Mouse (Mus musculus) cerebellum, adult 2 months (tissue): ENCODE results near the gene Tmem185b. TPM values are rescaled to one million over a fixed set of nuclear protein-coding genes. Genes with fewer than 3 reads are reported as not detected.

ENCODE experiments used
- DNase-seq, 2 experiments: peaks; one replicate each; pipeline ENCODE4 v3.0.0; 2021
- H3K27ac ChIP-seq: fragments of 200-500 bp; 2 replicates; pipeline ENCODE4 v1.5.1; 2012; ENCODE audit warnings: low read length, control low read depth, inconsistent platforms; ENCODE audit not compliant: insufficient read depth
- H3K27me3 ChIP-seq: fragments of 200-500 bp; 2 replicates; pipeline ENCODE4 v1.6.1; 2012; ENCODE audit warnings: inconsistent platforms, mild to moderate bottlenecking, low read length, moderate library complexity; ENCODE audit not compliant: control insufficient read depth, insufficient read depth
- H3K4me1 ChIP-seq: fragments of 200-500 bp; 2 replicates; pipeline ENCODE4 v1.6.1; 2011; ENCODE audit warnings: low read length; ENCODE audit not compliant: control insufficient read depth, insufficient read depth
- H3K4me3 ChIP-seq: fragments of 200-500 bp; replicated peaks from 2 replicates; pipeline ENCODE3; 2011; ENCODE audit warnings: mild to moderate bottlenecking, low read depth, low read length, control low read depth; ENCODE audit not compliant: insufficient read depth
- CTCF ChIP-seq: fragments of 200-500 bp; IDR thresholded peaks from 2 replicates; pipeline ENCODE4 v1.5.1; 2011; ENCODE audit warnings: low read depth, mild to moderate bottlenecking, control low read depth, low read length, moderate library complexity, borderline replicate concordance; ENCODE audit not compliant: insufficient read depth
- POLR2A ChIP-seq: fragments of 200-500 bp; IDR thresholded peaks from 2 replicates; pipeline ENCODE4 v1.6.1; 2011; ENCODE audit warnings: low read length, control low read depth, borderline replicate concordance; ENCODE audit not compliant: insufficient read depth
- WGBS: fragments of 180-500 bp; shearing (Covaris S2); methylation state at CpG from one replicate; pipeline ENCODE4 v1.1.7; 2018; 5-methylcytosine and 5-hydroxymethylcytosine counted together
- polyA plus RNA-seq: library from polyadenylated mRNA; depleted of rRNA; stranded (reverse); fragments of >200 nt; gene quantifications from 2 replicates; pipeline ENCODE4 v1.2.3, GENCODE M21; 2012; rRNA removed

The Tmem185b gene
- polyA plus RNA-seq: 13.0 TPM in 2 replicates

- H3K27ac ChIP-seq: peak within 1 kb of the TSS; percentile 78
- under 1% methylated on average over 81 of the region's 82 CpGs for WGBS
- peak; percentile 82 for TF ChIP-seq POLR2A
- TF ChIP-seq CTCF: no peak
- peak within 1 kb of the TSS; percentile 69 for H3K4me3 ChIP-seq
- H3K4me1 ChIP-seq: peaks cover 12% of the 10 kb centered on the region; the same call in 1 of the 2 replicates
- no peaks in the 10 kb centered on the region for H3K27me3 ChIP-seq
- peak; percentile 88 to 92 for DNase-seq
Measured at GRCm38 (mm10) chr1:119525689-119526591, at the start of gene Tmem185b. Gene Tmem185b (plus strand): TSS chr1:119526160.

DNA sequence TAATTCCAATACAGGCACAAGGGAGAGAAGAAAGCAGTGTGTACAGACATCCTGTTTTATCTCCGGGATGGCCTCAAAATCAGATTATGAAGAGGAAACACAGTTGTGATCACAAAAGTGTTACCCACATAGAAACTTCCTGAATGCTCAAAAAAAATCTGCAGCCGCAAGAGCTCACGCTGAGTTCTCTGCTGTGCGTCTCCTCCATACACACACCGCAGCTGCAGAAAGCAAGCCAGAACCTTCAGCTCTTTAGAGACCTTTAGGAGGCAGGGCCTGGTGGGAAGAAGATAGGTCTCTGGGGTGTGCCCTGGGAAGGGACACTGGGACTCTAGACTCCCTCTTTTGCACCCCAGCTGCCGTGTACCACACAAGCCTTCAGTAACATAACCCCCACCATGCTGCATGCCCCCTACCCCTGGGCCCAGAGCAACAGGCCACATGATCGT, 49.0 kb upstream of the Tmem185b start:
- TF ChIP-seq POLR2A (no peak), CTCF (no peak)
- Histone ChIP-seq H3K4me3 (no peak overlapping the region), H3K4me1 (no peaks in the 10 kb centered on the region), H3K27ac (no peak overlapping the region), H3K27me3 (no peaks in the 10 kb centered on the region)
- DNase-seq: no peak
- WGBS: 85% methylated on average over 7 of the region's 7 CpGs

GRCm38 (mm10) chr1:119479641-119480040, 46.3 kb upstream of the Tmem185b start:
- no peaks in the 10 kb centered on the region for H3K27me3 ChIP-seq
- DNase-seq: no peak
- 90% methylated on average over 4 of the region's 4 CpGs for WGBS
- H3K4me3 ChIP-seq: no peak overlapping the region
- H3K4me1 ChIP-seq: peaks cover 3% of the 10 kb centered on the region
- H3K27ac ChIP-seq: no peak overlapping the region
- TF ChIP-seq POLR2A (no peak), CTCF (no peak)

DNA sequence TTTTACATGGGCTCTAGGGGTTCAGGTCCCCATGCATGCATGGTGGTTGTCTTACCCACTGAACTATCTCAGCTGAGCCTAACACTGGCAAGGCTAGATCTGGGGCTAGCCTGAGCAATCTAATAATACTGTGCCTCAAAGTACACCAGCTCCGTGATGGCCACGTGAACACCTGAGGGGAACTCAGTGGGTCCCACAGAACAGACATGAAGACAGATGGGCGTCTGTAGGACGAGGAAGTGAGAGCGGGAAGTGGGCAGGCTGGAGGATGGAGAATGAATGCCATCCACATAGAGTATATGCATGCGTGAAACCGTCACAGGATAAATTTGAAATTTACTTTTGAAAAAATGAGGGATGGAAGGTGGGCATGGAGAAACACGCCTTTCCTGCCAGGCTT, 45.3 kb upstream of the Tmem185b start:
- no peak for TF ChIP-seq POLR2A
- Histone ChIP-seq H3K27ac (no peak overlapping the region), H3K27me3 (no peaks in the 10 kb centered on the region), H3K4me1 (peaks cover 3% of the 10 kb centered on the region), H3K4me3 (no peak overlapping the region)
- WGBS: 88% methylated on average over 8 of the region's 8 CpGs
- no peak for DNase-seq

GRCm38 (mm10) chr1:119481205-119481932, 44.6 kb upstream of the Tmem185b start:
- no peak for DNase-seq
- H3K27me3 ChIP-seq: no peaks in the 10 kb centered on the region
- peaks cover 3% of the 10 kb centered on the region for H3K4me1 ChIP-seq
- 95% methylated on average over 7 of the region's 7 CpGs for WGBS
- TF ChIP-seq CTCF (0 out of 2 replicates have a peak, but pooled peaks have one; percentile 25), POLR2A (no peak)
- no peak overlapping the region for H3K4me3 ChIP-seq
- H3K27ac ChIP-seq: no peak overlapping the region

DNA sequence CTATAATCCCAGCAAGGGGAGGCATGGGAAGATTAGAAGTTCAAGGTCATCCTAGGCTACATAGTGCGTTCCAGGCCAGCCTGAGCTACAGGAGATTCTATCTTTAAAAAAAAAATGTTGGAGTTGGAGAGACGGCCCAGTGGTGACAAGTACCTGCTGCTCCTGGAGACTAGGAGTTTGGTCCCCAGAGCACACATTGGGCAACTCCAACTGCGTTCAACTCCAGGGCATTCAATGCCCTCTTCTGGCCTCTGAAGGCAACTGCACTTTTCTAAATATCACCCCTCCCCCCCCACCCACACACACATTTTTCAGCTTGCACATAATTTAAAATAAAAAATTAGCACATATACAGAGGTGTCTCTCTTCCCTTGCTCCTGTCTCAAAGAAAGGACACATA, 43.1 kb upstream of the Tmem185b start:
- H3K4me3 ChIP-seq: no peak overlapping the region
- TF ChIP-seq CTCF (peak; percentile 38; the same call in 1 of the 2 replicates), POLR2A (no peak)
- no peak for DNase-seq
- no peak overlapping the region for H3K27ac ChIP-seq
- WGBS: 65% methylated on average over 3 of the region's 3 CpGs
- H3K27me3 ChIP-seq: no peaks in the 10 kb centered on the region
- peaks cover 3% of the 10 kb centered on the region for H3K4me1 ChIP-seq

- TF ChIP-seq POLR2A (no peak), CTCF (peak; percentile 63; the same call in 1 of the 2 replicates)
- H3K4me3 ChIP-seq: no peak overlapping the region
- no peak for DNase-seq
- H3K4me1 ChIP-seq: peaks cover 3% of the 10 kb centered on the region
- no peak overlapping the region for H3K27ac ChIP-seq
- no peaks in the 10 kb centered on the region for H3K27me3 ChIP-seq
- 68% methylated on average over 3 of the region's 3 CpGs for WGBS
Measured at GRCm38 (mm10) chr1:119484457-119484856, 41.5 kb upstream of the Tmem185b start.
